Comparison of ENCODE assay signal across 11 mouse cellular contexts in genomic region chr8:84732545-84732944, GRCm38 (mm10). TPM values are rescaled to one million over a fixed set of nuclear protein-coding genes. Genes with fewer than 3 reads are reported as not detected.
A peak's percentile ranks its signal among the peaks of the same experiment; 100 is the strongest.
DNase-seq lines count a peak whose midpoint lies in the region; ATAC-seq lines count a peak whose summit lies in the region.
"Had no signal": no experiment of that assay in that cellular context is flagged by ENCODE, and none has a peak within 500 bp of the region (broad histone marks: within the 10 kb centered on the region; RNA-seq: fewer than 3 reads in every experiment).

No protein-coding gene starts in this region.

- H3K9ac ChIP-seq in kidney, embryonic 15.5 days = no peak overlapping the region
- 0 out of 2 replicates have a peak overlapping the region, but pooled peaks have one; percentile 9 for H3K9ac ChIP-seq in forebrain, embryonic 12.5 days
- H3K9ac ChIP-seq in limb, embryonic 13.5 days = no peak overlapping the region

- H3K27me3 ChIP-seq in kidney, embryonic 15.5 days = peaks cover 47% of the 10 kb centered on the region
- peaks cover 43% of the 10 kb centered on the region for H3K27me3 ChIP-seq in forebrain, embryonic 12.5 days
- H3K27me3 ChIP-seq in limb, embryonic 13.5 days = 0 out of 2 replicates have a peak, but pooled peaks cover 9% of the 10 kb centered on the region

- no peaks in the 10 kb centered on the region for H3K9me3 ChIP-seq in kidney, embryonic 15.5 days (replicated peaks)
- H3K9me3 ChIP-seq in forebrain, embryonic 12.5 days = no peaks in the 10 kb centered on the region
- H3K9me3 ChIP-seq in limb, embryonic 13.5 days = no peaks in the 10 kb centered on the region
- H3K9me3 ChIP-seq: G1E had no signal

- H3K36me3 ChIP-seq in kidney, embryonic 15.5 days = 0 out of 2 replicates have a peak, but pooled peaks cover 2% of the 10 kb centered on the region
- H3K36me3 ChIP-seq in forebrain, embryonic 12.5 days (replicated peaks) = 0 out of 2 replicates have a peak, but pooled peaks cover 8% of the 10 kb centered on the region
- peaks cover 46% of the 10 kb centered on the region for H3K36me3 ChIP-seq in limb, embryonic 13.5 days

- H3K27ac ChIP-seq in kidney, embryonic 15.5 days = peak overlapping the region; percentile 64
- H3K27ac ChIP-seq in brown adipose tissue, adult 24 weeks (replicated peaks; ENCODE audit: low read depth, low read length) = peak overlapping the region; percentile 6; the same call in 1 of the 2 replicates
- peak overlapping the region; percentile 84; the same call in 1 of the 2 replicates for H3K27ac ChIP-seq in forebrain, embryonic 12.5 days
- H3K27ac ChIP-seq in limb, embryonic 13.5 days = peak overlapping the region; percentile 52; the same call in 1 of the 2 replicates

- no peak for ATAC-seq in kidney, embryonic 15.5 days (replicated peaks; ENCODE audit: low FRiP score)
- ATAC-seq in forebrain, embryonic 12.5 days (ENCODE audit: low FRiP score) = no peak
- ATAC-seq in limb, embryonic 13.5 days (ENCODE audit: low FRiP score, low read depth) = no peak

- H3K4me2 ChIP-seq in kidney, embryonic 15.5 days = 0 out of 2 replicates have a peak overlapping the region, but pooled peaks have one; percentile 9
- H3K4me2 ChIP-seq in forebrain, embryonic 12.5 days = no peak overlapping the region
- no peak overlapping the region for H3K4me2 ChIP-seq in limb, embryonic 13.5 days (replicated peaks)

- WGBS in kidney, embryonic 15.5 days = 53% methylated on average over 5 of the region's 5 CpGs
- WGBS in forebrain, embryonic 12.5 days = 81% methylated on average over 5 of the region's 5 CpGs
- 69% methylated on average over 5 of the region's 5 CpGs for WGBS in limb, embryonic 13.5 days

- DNase-seq in kidney, postnatal 10 days = no peak
- no peak for DNase-seq in adrenal gland, postnatal 10 days
- DNase-seq in adrenal gland, adult 18-20 months (ENCODE audit: low spot score in 2 of 2) = no peak
- DNase-seq in thymus, postnatal 0 days (ENCODE audit: low spot score) = no peak
- DNase-seq: thymus, postnatal 14 days had no signal

- H3K4me1 ChIP-seq in kidney, embryonic 15.5 days = peaks cover 60% of the 10 kb centered on the region
- H3K4me1 ChIP-seq in brown adipose tissue, adult 24 weeks (ENCODE audit: control insufficient read depth, insufficient read depth, insufficient read length, low read length) = peaks cover 56% of the 10 kb centered on the region
- peaks cover 74% of the 10 kb centered on the region for H3K4me1 ChIP-seq in forebrain, embryonic 12.5 days
- peaks cover 98% of the 10 kb centered on the region for H3K4me1 ChIP-seq in limb, embryonic 13.5 days

- H3K4me3 ChIP-seq in kidney, embryonic 15.5 days (replicated peaks) = no peak overlapping the region
- H3K4me3 ChIP-seq in brown adipose tissue, adult 24 weeks (ENCODE audit: insufficient read depth, low read depth, low read length) = no peak overlapping the region
- H3K4me3 ChIP-seq in forebrain, embryonic 12.5 days (replicated peaks) = no peak overlapping the region
- no peak overlapping the region for H3K4me3 ChIP-seq in limb, embryonic 13.5 days

RNA-seq across cellular contexts. Expression of gene G430095P16Rik, which starts 9.7 kb away (rescaled TPM):
- 1.9 and 2.3 TPM in 2 replicates for polyA plus RNA-seq in kidney, embryonic 15.5 days (2015; fragmentation: Nextera tagmentation; extraction: Ambion mirVana)
- polyA plus RNA-seq in brown adipose tissue, adult 24 weeks (2012; ENCODE audit: insufficient read depth, insufficient read length, missing spikeins) = 1.9 TPM in 1 of 2 replicates, not detected in the other
- 2.2 and 3.5 TPM in 2 replicates for polyA plus RNA-seq in forebrain, embryonic 12.5 days (2016; fragmentation: Nextera tagmentation; extraction: Ambion mirVana)
- polyA plus RNA-seq in limb, embryonic 13.5 days (2015; fragmentation: Nextera tagmentation; extraction: Ambion mirVana) = 7.1 and 9.8 TPM in 2 replicates
- total RNA-seq in adrenal gland, postnatal 10 days (2021) = under 1 TPM; 0.51 to 0.88 TPM
- total RNA-seq in adrenal gland, adult 18-20 months (2021) = under 1 TPM; 0.45 to 0.76 TPM
- polyA plus RNA-seq in thymus, postnatal 0 days (2015; fragmentation: Nextera tagmentation; extraction: Ambion mirVana) = 2.4 and 3.6 TPM in 2 replicates
- total RNA-seq: left cerebral cortex, adult 18-20 months had no signal

RNA-seq across cellular contexts. Expression of gene Lyl1, which starts 31.3 kb away (rescaled TPM):
- polyA plus RNA-seq in kidney, embryonic 15.5 days (2015; fragmentation: Nextera tagmentation; extraction: Ambion mirVana) = 7.6 and 7.8 TPM in 2 replicates
- 2.9 and 3.1 TPM in 2 replicates for polyA plus RNA-seq in brown adipose tissue, adult 24 weeks (2012; ENCODE audit: insufficient read depth, insufficient read length, missing spikeins)
- 3.1 and 3.9 TPM in 2 replicates for polyA plus RNA-seq in forebrain, embryonic 12.5 days (2016; fragmentation: Nextera tagmentation; extraction: Ambion mirVana)
- 4.1 and 4.9 TPM in 2 replicates for polyA plus RNA-seq in limb, embryonic 13.5 days (2015; fragmentation: Nextera tagmentation; extraction: Ambion mirVana)
- 1 to 10 TPM; 7.8 to 8.5 TPM for total RNA-seq in adrenal gland, postnatal 10 days (2021)
- total RNA-seq in adrenal gland, adult 18-20 months (2021) = 1 to 10 TPM; 2.7 to 2.8 TPM
- polyA plus RNA-seq in thymus, postnatal 0 days (2015; fragmentation: Nextera tagmentation; extraction: Ambion mirVana) = 8.1 and 8.8 TPM in 2 replicates

RNA-seq across cellular contexts. Expression of gene Nacc1, which starts 44.9 kb away (rescaled TPM):
- polyA plus RNA-seq in kidney, embryonic 15.5 days (2015; fragmentation: Nextera tagmentation; extraction: Ambion mirVana) = 23.9 and 25.6 TPM in 2 replicates
- polyA plus RNA-seq in brown adipose tissue, adult 24 weeks (2012; ENCODE audit: insufficient read depth, insufficient read length, missing spikeins) = 19.0 and 22.9 TPM in 2 replicates
- 22.8 and 26.6 TPM in 2 replicates for polyA plus RNA-seq in forebrain, embryonic 12.5 days (2016; fragmentation: Nextera tagmentation; extraction: Ambion mirVana)
- 15.0 and 15.2 TPM in 2 replicates for polyA plus RNA-seq in limb, embryonic 13.5 days (2015; fragmentation: Nextera tagmentation; extraction: Ambion mirVana)
- total RNA-seq in adrenal gland, postnatal 10 days (2021) = 10 to 100 TPM; 59.1 to 62.9 TPM
- 10 to 100 TPM; 71.3 to 77.8 TPM for total RNA-seq in adrenal gland, adult 18-20 months (2021)
- 12.1 TPM in 2 replicates for polyA plus RNA-seq in thymus, postnatal 0 days (2015; fragmentation: Nextera tagmentation; extraction: Ambion mirVana)

RNA-seq across cellular contexts. Expression of gene Trmt1, which starts 46.4 kb away (rescaled TPM):
- polyA plus RNA-seq in kidney, embryonic 15.5 days (2015; fragmentation: Nextera tagmentation; extraction: Ambion mirVana) = 68.7 and 73.8 TPM in 2 replicates
- polyA plus RNA-seq in brown adipose tissue, adult 24 weeks (2012; ENCODE audit: insufficient read depth, insufficient read length, missing spikeins) = 25.1 and 33.4 TPM in 2 replicates
- polyA plus RNA-seq in forebrain, embryonic 12.5 days (2016; fragmentation: Nextera tagmentation; extraction: Ambion mirVana) = 55.4 and 59.6 TPM in 2 replicates
- polyA plus RNA-seq in limb, embryonic 13.5 days (2015; fragmentation: Nextera tagmentation; extraction: Ambion mirVana) = 70.8 and 72.7 TPM in 2 replicates
- 10 to 100 TPM; 63.4 to 82.8 TPM for total RNA-seq in adrenal gland, postnatal 10 days (2021)
- total RNA-seq in adrenal gland, adult 18-20 months (2021) = 10 to 100 TPM; 66.3 to 79.0 TPM
- polyA plus RNA-seq in thymus, postnatal 0 days (2015; fragmentation: Nextera tagmentation; extraction: Ambion mirVana) = 50.0 and 51.5 TPM in 2 replicates

Comparison
In these comparisons a context has a peak if more than half of its experiments do, and no peak if none do; other contexts are left out.
1. H3K27ac ChIP-seq: peak in every context shown above with its lines; median percentile 84 in forebrain, embryonic 12.5 days; 64 in kidney, embryonic 15.5 days; 52 in limb, embryonic 13.5 days; 6 in brown adipose tissue, adult 24 weeks.